Mouse (Mus musculus) liver, postnatal 0 days (tissue): Measurements from ENCODE around the gene Hps5.

Source experiments
- CTCF ChIP-seq: sonication (generic); IDR thresholded peaks from 2 replicates; pipeline ENCODE4 v1.5.1; 2016; ENCODE audit warnings: antibody characterized with exemption, low read depth
- EP300 ChIP-seq: IDR thresholded peaks from 2 replicates; pipeline ENCODE4 v1.6.1; 2016; ENCODE audit warnings: antibody characterized with exemption, low read depth, mild to moderate bottlenecking

- TF ChIP-seq CTCF, result no peak
- no peak for TF ChIP-seq EP300
These were observed 75.4 kb downstream of the Hps5 start for GRCm38 (mm10) chr7:46720460-46720859.
